Mouse (Mus musculus) CH12.LX (cell line): ENCODE measurements around the gene Setd3. TPM values are rescaled to one million over a fixed set of nuclear protein-coding genes. Genes with fewer than 3 reads are reported as not detected.

Source experiments
- DNase-seq: peaks from one replicate; pipeline ENCODE4 v3.0.0-alpha.2; 2013; ENCODE audit errors: extremely low read depth
- H3K27ac ChIP-seq: 2 replicates; pipeline ENCODE4 v1.5.1; 2012; ENCODE audit warnings: low read depth, mild to moderate bottlenecking, control low read depth, moderate library complexity; ENCODE audit not compliant: insufficient read depth
- H3K27me3 ChIP-seq: replicated peaks from 2 replicates; pipeline ENCODE3; 2012; ENCODE audit warnings: inconsistent platforms
- H3K36me3 ChIP-seq, 2 experiments: replicated peaks in 1 of 2; 2 replicates each; pipeline versions ENCODE3 to v1.6.1; 2012; ENCODE audit warnings: inconsistent platforms in 1 of 2, low read length in 1 of 2, mild to moderate bottlenecking in 1 of 2, mixed read lengths in 1 of 2, moderate library complexity in 1 of 2; ENCODE audit not compliant: control insufficient read depth in 1 of 2, insufficient read depth in 1 of 2
- H3K4me1 ChIP-seq, 2 experiments: 2 replicates each; pipeline ENCODE4 v1.6.1; 2012; ENCODE audit warnings: inconsistent platforms in 1 of 2, moderate library complexity in 1 of 2; ENCODE audit not compliant: insufficient read depth in 2 of 2, control insufficient read depth in 1 of 2
- H3K4me2 ChIP-seq: 2 replicates; pipeline ENCODE4 v1.6.1; 2012; ENCODE audit warnings: low read depth, mild to moderate bottlenecking, control low read depth; ENCODE audit not compliant: poor library complexity, insufficient read depth, severe bottlenecking
- H3K4me3 ChIP-seq, 3 experiments: fragments of 150-350 bp in 1 of 3; sonication (generic) in 1 of 3; replicated peaks in 1 of 3; 2 replicates each; pipeline versions ENCODE3 to v1.5.1; 2011 to 2012; ENCODE audit warnings: low read depth in 2 of 3, low read length in 2 of 3, mild to moderate bottlenecking in 2 of 3, moderate library complexity in 2 of 3, control low read depth in 1 of 3, improper control_type of control experiment in 1 of 3, inconsistent platforms in 1 of 3, mixed read lengths in 1 of 3; ENCODE audit not compliant: poor library complexity in 1 of 3
- H3K79me2 ChIP-seq: replicated peaks from 2 replicates; pipeline ENCODE4 v1.6.1; 2012; ENCODE audit warnings: mild to moderate bottlenecking, moderate library complexity; ENCODE audit not compliant: control insufficient read depth, poor library complexity, insufficient read depth, severe bottlenecking; ENCODE audit errors: extremely low read depth
- H3K9ac ChIP-seq: 2 replicates; pipeline ENCODE4 v1.6.1; 2012; ENCODE audit warnings: low read depth, mild to moderate bottlenecking, control low read depth, moderate library complexity; ENCODE audit not compliant: insufficient read depth
- H3K9me3 ChIP-seq: replicated peaks from 2 replicates; pipeline ENCODE3; 2012; ENCODE audit warnings: low read length, inconsistent platforms, mixed read lengths
- CHD1 ChIP-seq: IDR thresholded peaks from 2 replicates; pipeline ENCODE4 v1.6.1; 2012; ENCODE audit warnings: low read depth, low read length, improper control_type of control experiment, inconsistent platforms
- CTCF ChIP-seq, 2 experiments: IDR thresholded peaks in 1 of 2; conservative IDR thresholded peaks in 1 of 2; 2 replicates each; pipeline ENCODE4 v1.5.1; 2011 to 2012; ENCODE audit warnings: low read depth in 2 of 2, low read length in 2 of 2, improper control_type of control experiment in 1 of 2, inconsistent platforms in 1 of 2, mild to moderate bottlenecking in 1 of 2, moderate library complexity in 1 of 2
- ELF1 ChIP-seq: IDR thresholded peaks from 2 replicates; pipeline ENCODE4 v1.6.1; 2014; ENCODE audit warnings: low read depth, mild to moderate bottlenecking, inconsistent platforms, low read length, improper control_type of control experiment
- ETS1 ChIP-seq: conservative IDR thresholded peaks from 2 replicates; pipeline ENCODE4 v1.6.1; 2012; ENCODE audit warnings: low read depth, mild to moderate bottlenecking, inconsistent platforms, low read length, improper control_type of control experiment, moderate library complexity
- HCFC1 ChIP-seq: IDR thresholded peaks from 2 replicates; pipeline ENCODE4 v1.6.1; 2012; ENCODE audit warnings: low read depth, mild to moderate bottlenecking, inconsistent platforms, low read length, improper control_type of control experiment
- IRF4 ChIP-seq: IDR thresholded peaks from 2 replicates; pipeline ENCODE4 v1.6.1; 2014; ENCODE audit warnings: low read depth, mild to moderate bottlenecking, inconsistent platforms, low read length, improper control_type of control experiment
- JUN ChIP-seq: IDR thresholded peaks from 2 replicates; pipeline ENCODE4 v1.6.1; 2011; ENCODE audit warnings: low read depth, mild to moderate bottlenecking, low read length, improper control_type of control experiment, moderate library complexity; ENCODE audit not compliant: insufficient read depth
- MAFK ChIP-seq: IDR thresholded peaks from 2 replicates; pipeline ENCODE4 v1.6.1; 2011; ENCODE audit warnings: low read length, improper control_type of control experiment; ENCODE audit not compliant: insufficient replicate concordance
- MAZ ChIP-seq: IDR thresholded peaks from 2 replicates; pipeline ENCODE4 v1.6.1; 2012; ENCODE audit warnings: low read depth, mild to moderate bottlenecking, inconsistent platforms, low read length, improper control_type of control experiment, moderate library complexity
- MYC ChIP-seq: IDR thresholded peaks from 2 replicates; pipeline ENCODE4 v1.6.1; 2011; ENCODE audit warnings: low read depth, mild to moderate bottlenecking, improper control_type of control experiment, low read length
- NELFE ChIP-seq: IDR thresholded peaks from 2 replicates; pipeline ENCODE4 v1.6.1; 2011; ENCODE audit warnings: low read depth, low read length, improper control_type of control experiment
- RAD21 ChIP-seq: IDR thresholded peaks from 2 replicates; pipeline ENCODE4 v1.6.1; 2011; ENCODE audit warnings: low read depth, mild to moderate bottlenecking, low read length, improper control_type of control experiment, moderate library complexity
- RCOR1 ChIP-seq: conservative IDR thresholded peaks from 2 replicates; pipeline ENCODE4 v1.6.1; 2012; ENCODE audit warnings: low read depth, mild to moderate bottlenecking, inconsistent platforms, low read length, improper control_type of control experiment
- TCF12 ChIP-seq: IDR thresholded peaks from 2 replicates; pipeline ENCODE4 v1.6.1; 2014; ENCODE audit warnings: low read depth, mild to moderate bottlenecking, inconsistent platforms, low read length, improper control_type of control experiment
- USF1 ChIP-seq: IDR thresholded peaks from 2 replicates; pipeline ENCODE4 v1.6.1; 2014; ENCODE audit warnings: low read depth, mild to moderate bottlenecking, inconsistent platforms, low read length, improper control_type of control experiment
- ZC3H11A ChIP-seq: IDR thresholded peaks from 2 replicates; pipeline ENCODE4 v1.6.1; 2012; ENCODE audit warnings: low read depth, mild to moderate bottlenecking, inconsistent platforms, low read length, improper control_type of control experiment
- ZKSCAN1 ChIP-seq: IDR thresholded peaks from 2 replicates; pipeline ENCODE4 v1.6.1; 2012; ENCODE audit warnings: low read depth, inconsistent platforms, low read length, improper control_type of control experiment, borderline replicate concordance
- ZNF384 ChIP-seq: IDR thresholded peaks from 2 replicates; pipeline ENCODE4 v1.6.1; 2012; ENCODE audit warnings: low read depth, low read length, improper control_type of control experiment, inconsistent platforms
- dilution Hi-C: fragments of 300-500 bp; cut with MboI; formaldehyde crosslinking; loops from 2 replicates; pipeline ENCODE4 v1.14.3; 2020; ENCODE audit warnings: low sequenced_read_pairs; ENCODE audit not compliant: extremely low pct_unique_long_range_greater_than_20kb, extremely low pct_ligation_motif_present
- in situ Hi-C: fragments of 300-500 bp; cut with MboI; formaldehyde crosslinking; loops from 3 replicates; pipeline ENCODE4 v1.14.3; 2019; ENCODE audit warnings: low sequenced_read_pairs, low pct_ligation_motif_present, low pct_unique_long_range_greater_than_20kb, mixed read lengths
- polyA plus RNA-seq: library from polyadenylated mRNA; unstranded; fragments of >175 nt; gene quantifications from 2 replicates; pipeline ENCODE4 v1.2.1, GENCODE M21; 2012; ENCODE audit warnings: low read depth; ENCODE audit not compliant: insufficient read length
- total RNA-seq, 2 experiments: library from RNA; depleted of rRNA; stranded (reverse); fragments of 300-350 nt in 1 of 2; fragments of >200 nt in 1 of 2; gene quantifications; 2 replicates each; pipeline ENCODE4 v1.2.3; 2012 to 2014

The Setd3 gene
- total and polyA plus RNA-seq, 3 experiments: 44.3 to 65.9 (median 55.8) TPM

DNA sequence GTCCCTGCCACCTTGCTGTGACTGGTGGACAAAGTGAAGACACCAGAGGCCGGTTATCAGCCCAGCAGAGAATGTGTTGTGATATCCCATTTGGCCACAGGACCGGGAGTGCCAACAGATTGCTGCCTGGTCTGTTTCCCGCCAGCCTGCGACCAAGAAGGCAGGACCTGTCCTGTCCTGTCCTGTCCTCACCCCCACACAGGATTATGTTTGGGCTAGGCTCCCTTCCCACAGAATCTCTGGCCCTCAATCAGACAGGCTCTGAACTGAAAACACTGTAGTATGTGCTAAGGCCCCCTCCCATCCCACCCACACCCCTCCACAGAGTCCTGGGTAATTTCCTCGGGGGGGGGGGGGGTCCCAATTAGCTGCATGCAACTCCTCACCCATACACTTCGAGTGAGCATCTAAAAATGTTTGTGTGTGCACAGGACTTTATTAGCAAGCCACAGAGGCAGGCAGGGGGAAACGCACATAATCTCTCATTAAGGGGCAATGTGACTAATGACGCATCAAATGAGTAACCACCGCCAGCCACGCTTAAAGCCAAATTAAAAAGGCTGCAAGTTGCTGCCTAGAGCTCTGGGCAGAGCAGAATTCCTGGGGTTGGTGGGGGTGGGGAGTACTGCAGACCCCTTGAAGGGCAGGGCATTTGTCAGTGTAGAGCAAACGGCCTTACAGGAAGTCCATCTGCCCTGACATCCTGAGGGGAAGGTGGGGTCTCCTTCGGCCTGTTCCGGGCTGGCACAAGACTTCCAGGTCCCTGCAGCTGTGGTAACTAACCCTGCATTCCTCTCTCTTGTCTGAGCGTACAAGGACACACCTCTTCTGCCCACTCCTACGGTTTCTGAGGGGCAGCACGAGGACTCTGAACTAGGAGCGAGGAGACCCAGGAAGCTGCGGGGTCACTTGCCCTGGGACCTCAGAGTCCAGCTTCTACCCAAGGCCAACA is 34.3 kb upstream of the Setd3 start:
- Histone ChIP-seq H3K36me3 (peaks cover 0 to 75% of the 10 kb centered on the region in 2 experiments), H3K4me2 (no peak overlapping the region), H3K27ac (no peak overlapping the region), H3K79me2 (no peaks in the 10 kb centered on the region), H3K9me3 (no peaks in the 10 kb centered on the region), H3K4me1 (peaks cover 0 to 21% of the 10 kb centered on the region in 2 experiments; a peak in 2 of 4 replicates), H3K4me3 (no peak overlapping the region), H3K9ac (no peak overlapping the region), H3K27me3 (no peaks in the 10 kb centered on the region)
- DNase-seq: no peak
- in situ Hi-C loops (no loop called here), dilution Hi-C loops (no loop called here)
- TF ChIP-seq JUN (no peak), ZKSCAN1 (no peak), MYC (no peak), IRF4 (no peak), MAFK (no peak), HCFC1 (no peak), MAZ (no peak), ETS1 (no peak), TCF12 (no peak), ZC3H11A (no peak), CTCF (conservative IDR thresholded peaks at IDR 0.05 in 1 of 2, IDR thresholded peaks at IDR 0.05 in 1 of 2; ENCODE audit: low read depth in 2 of 2, low read length in 2 of 2) (no peak), ZNF384 (no peak)

- TF ChIP-seq CTCF (conservative IDR thresholded peaks at IDR 0.05 in 1 of 2, IDR thresholded peaks at IDR 0.05 in 1 of 2; ENCODE audit: low read depth in 2 of 2, low read length in 2 of 2) (no peak), USF1 (no peak), CHD1 (no peak), RAD21 (no peak), ELF1 (no peak), NELFE (no peak), RCOR1 (no peak)
- TF ChIP-seq, all 38 proteins: peak for 0
These were observed 33.4 kb upstream of the Setd3 start for GRCm38 (mm10) chr12:108212476-108212875.

More at GRCm38 (mm10) chr12:108212476-108212875, 33.4 kb upstream of the Setd3 start:
- no peak overlapping the region for H3K4me2 ChIP-seq
- H3K4me3 ChIP-seq: no peak overlapping the region
- H3K9me3 ChIP-seq: no peaks in the 10 kb centered on the region
- no peaks in the 10 kb centered on the region for H3K27me3 ChIP-seq
- dilution Hi-C loops (no loop called here), in situ Hi-C loops (no loop called here)
- DNase-seq: no peak
- no peak overlapping the region for H3K27ac ChIP-seq
- peaks cover 0 to 18% of the 10 kb centered on the region in 2 experiments; a peak in 2 of 4 replicates for H3K4me1 ChIP-seq
- H3K36me3 ChIP-seq: peaks cover 0 to 77% of the 10 kb centered on the region in 2 experiments
- H3K9ac ChIP-seq: no peak overlapping the region
- H3K79me2 ChIP-seq: no peaks in the 10 kb centered on the region
